Mouse (Mus musculus) stomach, postnatal 0 days (tissue): ENCODE measurements at regions not wholly inside any gene's neighbourhood (a gene's known extent, or its start where the extent isn't known, plus 50 kb on each side); places are given as distances from the start of the nearest gene placed in this dataset.

Experiments
- ATAC-seq: fragments of 200-750 bp; cut with Nextera tagmentation; 2 replicates; pipeline ENCODE4 v1.8.0; 2017; ENCODE audit not compliant: low FRiP score, low TSS enrichment
- DNase-seq: peaks from one replicate; pipeline ENCODE4 v3.0.0-alpha.2; 2016; ENCODE audit warnings: low spot score
- H3K27ac ChIP-seq: fragments of 300-500 bp; sonication (generic); replicated peaks from 2 replicates; pipeline ENCODE4 v1.5.1; 2014; ENCODE audit warnings: mild to moderate bottlenecking, control low read depth
- H3K27me3 ChIP-seq: fragments of 300-500 bp; sonication (generic); 2 replicates; pipeline ENCODE4 v1.6.1; 2014; ENCODE audit warnings: low read length; ENCODE audit not compliant: control insufficient read depth, insufficient read depth
- H3K36me3 ChIP-seq: fragments of 300-500 bp; sonication (generic); 2 replicates; pipeline ENCODE4 v1.6.1; 2014; ENCODE audit warnings: low read length, mixed read lengths; ENCODE audit not compliant: control insufficient read depth, insufficient read depth
- H3K4me1 ChIP-seq: fragments of 300-500 bp; sonication (generic); replicated peaks from 2 replicates; pipeline ENCODE4 v1.6.1; 2014; ENCODE audit warnings: antibody characterized with exemption; ENCODE audit not compliant: control insufficient read depth, insufficient read depth
- H3K4me2 ChIP-seq: fragments of 300-500 bp; sonication (generic); replicated peaks from 2 replicates; pipeline ENCODE4 v1.6.1; 2014; ENCODE audit warnings: low read depth, mild to moderate bottlenecking, control low read depth, moderate library complexity
- H3K4me3 ChIP-seq: fragments of 300-500 bp; sonication (generic); 2 replicates; pipeline ENCODE4 v1.5.1; 2014; ENCODE audit warnings: low read depth, low read length, control low read depth
- H3K9ac ChIP-seq: fragments of 300-500 bp; sonication (generic); 2 replicates; pipeline ENCODE4 v1.6.1; 2014; ENCODE audit warnings: mild to moderate bottlenecking, low read length, control low read depth, mixed read lengths
- H3K9me3 ChIP-seq: fragments of 300-500 bp; sonication (generic); 2 replicates; pipeline ENCODE4 v1.6.1; 2016; ENCODE audit warnings: low read length; ENCODE audit not compliant: control insufficient read depth
- CTCF ChIP-seq: IDR thresholded peaks from 2 replicates; pipeline ENCODE4 v1.5.1; 2016; ENCODE audit warnings: antibody characterized with exemption, low read depth, mild to moderate bottlenecking, moderate library complexity
- EP300 ChIP-seq: optimal IDR thresholded peaks from 2 replicates; pipeline ENCODE3; 2016; ENCODE audit warnings: antibody characterized with exemption
- WGBS: fragments of 180-500 bp; shearing (Covaris S2); extraction: QIAGEN DNeasy Blood & Tissue Kit; methylation state at CpG from one replicate; pipeline ENCODE4 v1.1.7; 2014; 5-methylcytosine and 5-hydroxymethylcytosine counted together

DNA sequence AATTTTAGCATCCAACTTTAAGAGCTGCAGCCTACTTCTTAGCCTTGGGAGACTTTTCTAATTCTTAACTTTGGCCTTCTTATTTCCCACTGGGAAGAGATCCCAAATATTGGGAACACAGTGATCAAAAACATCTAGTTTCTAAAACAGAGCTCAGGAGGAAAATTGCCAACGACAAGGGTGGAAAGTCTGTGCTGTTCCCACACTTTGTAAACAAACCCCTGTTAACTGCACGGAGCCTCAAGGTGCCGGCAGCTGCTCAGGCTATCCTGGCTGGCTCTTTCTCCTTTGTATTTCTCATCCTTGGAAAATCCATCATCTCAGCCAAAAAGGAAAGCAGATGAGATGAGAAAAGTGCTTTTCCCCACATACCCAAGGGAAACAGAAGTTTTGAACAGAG, 84.9 kb downstream of the Impad1 start:
- TF ChIP-seq CTCF = no peak
- TF ChIP-seq EP300 = no peak
- Histone ChIP-seq H3K27me3 (no peaks in the 10 kb centered on the region), H3K4me2 (no peak overlapping the region), H3K9ac (no peak overlapping the region), H3K9me3 (no peaks in the 10 kb centered on the region), H3K36me3 (no peaks in the 10 kb centered on the region), H3K4me1 (no peaks in the 10 kb centered on the region), H3K4me3 (no peak overlapping the region), H3K27ac (no peak overlapping the region)
- 7% methylated on average over 3 of the region's 3 CpGs for WGBS
- DNase-seq (no peak), ATAC-seq (no peak)

DNA sequence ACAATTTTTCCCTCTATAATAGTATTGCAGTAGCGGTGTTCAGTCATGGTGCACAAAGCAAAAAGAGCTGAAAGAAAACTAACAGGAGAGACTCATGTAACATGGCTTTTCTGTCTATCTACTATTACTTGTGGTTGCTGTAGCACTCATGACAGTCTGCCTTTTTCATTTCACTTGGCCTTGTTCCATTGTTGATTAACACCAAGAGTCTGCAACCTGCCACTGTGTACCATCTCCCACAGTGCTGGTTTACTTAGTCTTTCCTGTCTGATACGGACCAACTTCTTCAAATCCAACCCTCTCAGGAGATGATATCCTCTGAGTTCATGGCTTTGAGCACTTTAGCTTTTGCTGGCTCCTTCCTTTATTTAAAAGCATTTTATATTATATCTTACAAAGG, 94.1 kb downstream of the Impad1 start:
- 83% methylated on average over 2 of the region's 2 CpGs for WGBS
- Histone ChIP-seq H3K27ac (no peak overlapping the region), H3K27me3 (no peaks in the 10 kb centered on the region), H3K9ac (no peak overlapping the region), H3K4me1 (no peaks in the 10 kb centered on the region), H3K36me3 (no peaks in the 10 kb centered on the region), H3K4me3 (no peak overlapping the region), H3K4me2 (no peak overlapping the region), H3K9me3 (no peaks in the 10 kb centered on the region)
- ATAC-seq (no peak), DNase-seq (no peak)
- TF ChIP-seq CTCF (no peak), EP300 (no peak)

DNA sequence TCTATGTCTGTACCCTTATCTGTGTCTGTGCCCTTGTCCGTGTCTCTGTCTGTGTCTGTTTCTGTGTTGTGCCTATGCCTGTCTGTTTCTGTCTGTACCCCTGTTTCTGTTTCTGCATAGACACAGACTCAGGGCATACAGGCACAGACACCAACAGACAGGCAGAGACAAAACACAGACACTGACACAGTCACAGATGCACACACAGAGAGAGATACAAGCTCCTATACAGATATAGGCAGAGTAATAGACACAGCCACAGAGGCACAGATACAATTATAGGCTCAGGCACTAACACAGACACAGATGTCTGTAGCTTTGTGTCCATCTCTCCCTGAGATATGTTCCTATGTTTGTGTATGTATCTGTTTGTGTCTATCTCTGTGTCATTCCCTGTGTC, 97.7 kb downstream of the Impad1 start:
- H3K36me3 ChIP-seq = no peaks in the 10 kb centered on the region
- TF ChIP-seq EP300 (no peak), CTCF (no peak)
- no peaks in the 10 kb centered on the region for H3K4me1 ChIP-seq
- H3K9ac ChIP-seq = no peak overlapping the region
- H3K27ac ChIP-seq = no peak overlapping the region
- no peaks in the 10 kb centered on the region for H3K9me3 ChIP-seq
- ATAC-seq (no peak), DNase-seq (no peak)
- no peak overlapping the region for H3K4me3 ChIP-seq
- 67% methylated on average over 1 of the region's 1 CpGs for WGBS
- H3K27me3 ChIP-seq = no peaks in the 10 kb centered on the region
- H3K4me2 ChIP-seq = no peak overlapping the region

DNA sequence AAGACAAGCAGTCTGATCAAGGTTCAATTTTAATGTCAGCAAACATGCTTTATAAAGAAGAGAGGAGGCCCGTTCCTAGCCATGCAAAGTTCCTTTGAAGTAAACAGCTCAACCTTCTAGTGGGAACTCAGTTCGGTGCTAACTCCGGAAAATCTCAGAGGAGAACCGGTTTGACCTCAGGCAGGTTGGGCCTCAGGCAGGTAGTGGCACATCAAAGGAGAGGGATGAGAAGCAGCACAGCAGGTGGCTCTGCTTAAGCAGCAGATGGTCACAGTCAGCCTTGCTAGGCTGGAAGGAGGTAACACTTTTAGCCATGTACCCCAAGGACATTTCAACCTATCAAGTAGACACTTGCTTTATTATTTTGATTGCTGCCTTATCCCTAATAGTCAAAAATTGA, 106.2 kb downstream of the Impad1 start:
- no peak overlapping the region for H3K9ac ChIP-seq
- no peak for DNase-seq
- H3K9me3 ChIP-seq = no peaks in the 10 kb centered on the region
- TF ChIP-seq CTCF = no peak
- TF ChIP-seq EP300 = no peak
- H3K27me3 ChIP-seq = no peaks in the 10 kb centered on the region
- 31% methylated on average over 4 of the region's 4 CpGs for WGBS
- H3K36me3 ChIP-seq = no peaks in the 10 kb centered on the region
- ATAC-seq = no peak
- no peaks in the 10 kb centered on the region for H3K4me1 ChIP-seq
- no peak overlapping the region for H3K4me3 ChIP-seq
- H3K4me2 ChIP-seq = no peak overlapping the region
- no peak overlapping the region for H3K27ac ChIP-seq

DNA sequence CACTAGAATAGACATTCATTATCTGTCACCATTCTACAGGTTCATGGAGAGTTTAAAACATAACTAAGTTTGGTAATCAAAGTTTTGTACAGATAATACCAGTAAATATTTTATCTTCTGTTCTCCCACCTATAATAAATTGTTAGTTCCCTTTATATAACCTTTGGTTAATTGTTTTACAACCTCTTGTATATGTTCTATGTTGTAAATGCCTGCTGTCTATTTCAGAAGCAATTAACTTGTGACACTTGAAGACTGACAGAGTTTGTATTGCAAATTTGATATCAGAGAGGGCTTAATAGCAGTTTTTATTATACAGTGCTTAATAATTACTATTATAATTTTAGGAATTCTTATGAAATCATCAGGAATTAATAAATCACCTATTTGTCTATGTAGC, 118.5 kb downstream of the Impad1 start:
- Histone ChIP-seq H3K27me3 (no peaks in the 10 kb centered on the region), H3K9ac (no peak overlapping the region), H3K4me1 (no peaks in the 10 kb centered on the region), H3K9me3 (no peaks in the 10 kb centered on the region), H3K4me2 (no peak overlapping the region), H3K36me3 (no peaks in the 10 kb centered on the region), H3K4me3 (no peak overlapping the region), H3K27ac (no peak overlapping the region)
- TF ChIP-seq EP300 = no peak
- no peak for TF ChIP-seq CTCF
- DNase-seq (no peak), ATAC-seq (no peak)

DNA sequence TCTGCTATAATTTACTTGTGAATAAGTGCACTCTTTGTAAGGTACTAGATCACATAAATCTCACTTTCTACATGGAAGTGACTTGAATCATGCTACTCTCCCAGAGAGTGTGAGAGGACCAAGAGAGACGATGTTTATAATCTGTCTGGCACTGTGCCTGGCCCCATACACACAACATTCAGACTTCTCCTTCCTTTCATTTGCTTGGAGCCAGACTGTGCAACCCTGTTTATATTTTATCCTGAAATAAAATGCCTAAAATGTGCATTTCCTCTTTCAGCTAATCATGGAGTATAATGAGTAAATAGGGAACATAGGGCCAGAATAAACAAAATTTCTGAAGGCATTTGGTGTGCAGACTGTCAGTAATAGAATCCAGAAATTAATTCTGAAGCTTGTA, 142.9 kb downstream of the Impad1 start:
- Histone ChIP-seq H3K9me3 (no peaks in the 10 kb centered on the region), H3K27ac (no peak overlapping the region), H3K4me2 (no peak overlapping the region), H3K4me1 (no peaks in the 10 kb centered on the region), H3K9ac (no peak overlapping the region), H3K36me3 (no peaks in the 10 kb centered on the region), H3K27me3 (no peaks in the 10 kb centered on the region), H3K4me3 (no peak overlapping the region)
- no peak for DNase-seq
- no peak for ATAC-seq
- TF ChIP-seq CTCF = no peak
- no peak for TF ChIP-seq EP300
- WGBS = 17% methylated on average over 1 of the region's 1 CpGs
